Mouse (Mus musculus) leukemia stem cell, adult 10-12 weeks (primary cell): ENCODE results near the gene Fbxo11. TPM values are rescaled to one million over a fixed set of nuclear protein-coding genes. Genes with fewer than 3 reads are reported as not detected.

ENCODE experiments used
- polyA plus RNA-seq: library from polyadenylated mRNA; stranded (reverse); fragments of >175 nt; gene quantifications from 2 replicates; pipeline ENCODE4 v1.2.3, GENCODE M21; 2012; ENCODE audit warnings: low replicate concordance

The Fbxo11 gene
- polyA plus RNA-seq, result 3.5 and 6.5 TPM in 2 replicates

DNA sequence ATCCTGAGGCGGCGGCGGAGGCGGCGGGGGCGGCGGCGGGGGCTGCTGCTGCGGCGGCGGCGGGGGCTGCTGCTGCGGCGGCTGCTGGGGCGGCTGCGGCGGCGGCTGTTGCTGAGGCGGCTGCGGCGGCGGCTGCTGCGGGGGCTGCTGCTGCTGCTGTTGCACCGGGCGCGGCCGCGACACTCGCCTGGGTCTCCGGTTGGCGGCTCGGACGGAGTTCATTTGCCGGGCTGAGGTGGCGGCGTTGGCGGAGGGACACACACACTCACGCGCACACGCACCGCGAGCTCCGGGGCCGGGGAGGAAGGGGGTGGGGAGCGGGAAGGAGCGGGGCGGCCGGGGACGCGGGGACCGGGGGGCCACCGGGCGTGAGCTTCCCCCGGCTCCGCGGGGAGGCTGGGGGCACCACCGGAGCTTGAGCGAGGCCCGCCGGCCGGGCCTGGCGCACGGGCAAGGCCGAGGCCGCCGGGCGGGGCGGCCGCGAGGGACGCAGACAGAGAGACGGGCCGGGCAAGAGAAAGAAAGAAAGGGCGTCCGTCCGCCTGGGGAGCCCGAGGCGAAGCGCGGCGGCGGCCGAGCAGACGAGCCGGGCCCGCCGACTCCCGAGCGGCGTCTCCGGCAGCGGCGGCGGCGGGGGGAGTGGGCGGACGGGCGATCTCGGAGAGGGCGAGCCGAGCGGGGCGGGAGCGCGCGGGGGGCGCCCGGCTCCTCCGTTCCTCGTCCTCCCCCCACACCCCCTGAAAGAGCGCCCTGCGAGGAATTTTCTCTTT, at the start of gene Fbxo11:
Gene Fbxo11 (minus strand): TSS at position 261 of the 770 bp plus-strand sequence.

DNA sequence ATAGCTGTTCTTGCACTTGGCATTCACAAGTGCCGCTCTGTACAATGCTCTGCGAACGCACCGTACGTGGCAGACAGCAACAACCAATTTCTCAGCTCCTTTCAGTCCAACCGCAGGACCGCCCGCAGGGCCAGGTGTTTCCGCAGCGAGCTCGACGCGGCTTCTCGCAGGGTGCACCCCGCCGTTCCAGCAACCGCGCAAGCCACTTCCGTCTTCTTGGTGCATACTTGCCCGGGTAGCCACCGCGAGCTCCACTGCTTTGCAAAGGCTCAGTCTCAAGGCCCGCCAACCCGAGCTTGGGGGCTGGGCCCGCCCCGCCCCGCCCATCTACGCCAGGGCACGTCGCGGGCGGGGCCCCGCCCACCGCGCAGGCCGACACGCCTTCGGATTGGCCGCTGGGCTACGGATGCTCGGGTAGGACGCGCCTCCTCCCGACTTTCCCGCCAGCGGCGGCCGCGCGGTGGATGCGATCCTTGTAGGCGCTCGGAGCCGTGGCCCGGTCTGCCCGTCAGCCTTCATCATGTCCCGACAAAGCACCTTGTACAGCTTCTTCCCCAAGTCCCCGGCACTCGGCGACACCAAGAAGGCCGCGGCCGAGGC, 90.4 kb downstream of the Fbxo11 start, which contains the start of gene Msh6:
Gene Msh6 (plus strand): TSS at position 434 of the 600 bp plus-strand sequence.

Other genes with a start within 250 kb of the Fbxo11 start
- not detected in 2 replicates for gene Rpl36-ps4, start 144.3 kb downstream of the Fbxo11 start, polyA plus RNA-seq
- 11.5 and 26.2 TPM in 2 replicates for gene Msh6, start 90.2 kb downstream of the Fbxo11 start, polyA plus RNA-seq